Mouse (Mus musculus) cortical plate, adult 2 months (tissue): Measurements from ENCODE around the gene Cpvl.

ENCODE experiments used
- CTCF ChIP-seq: fragments of 200-500 bp; IDR thresholded peaks from 2 replicates; pipeline ENCODE4 v1.5.1; 2011; ENCODE audit warnings: mild to moderate bottlenecking, control low read depth, low read length; ENCODE audit not compliant: insufficient read depth; ENCODE audit errors: extremely low read depth
- POLR2A ChIP-seq: fragments of 200-500 bp; IDR thresholded peaks from 2 replicates; pipeline ENCODE4 v1.6.1; 2011; ENCODE audit warnings: mild to moderate bottlenecking, low read length, control low read depth; ENCODE audit not compliant: insufficient read depth; ENCODE audit errors: extremely low read depth

GRCm38 (mm10) chr6:53929858-53930257, 48.6 kb downstream of the Cpvl start:
- no peak for TF ChIP-seq CTCF
- no peak for TF ChIP-seq POLR2A
